Mouse (Mus musculus) neural tube, embryonic 14.5 days (tissue): ENCODE measurements around the gene Usp2. TPM values are rescaled to one million over a fixed set of nuclear protein-coding genes. Genes with fewer than 3 reads are reported as not detected.

Source experiments
- ATAC-seq: fragments of 200-750 bp; cut with Nextera tagmentation; 2 replicates; pipeline ENCODE4 v1.8.0; 2017; ENCODE audit warnings: low read depth, mild to moderate bottlenecking, moderate TSS enrichment, moderate library complexity
- H3K27ac ChIP-seq: fragments of 300-500 bp; sonication (generic); 2 replicates; pipeline ENCODE4 v1.5.1; 2014; ENCODE audit warnings: low read depth, mild to moderate bottlenecking, control low read depth, low read length, moderate library complexity, mixed read lengths
- H3K27me3 ChIP-seq: fragments of 300-500 bp; sonication (generic); 2 replicates; pipeline ENCODE4 v1.6.1; 2014; ENCODE audit warnings: low read length; ENCODE audit not compliant: control insufficient read depth, insufficient read depth
- H3K36me3 ChIP-seq: fragments of 300-500 bp; sonication (generic); 2 replicates; pipeline ENCODE4 v1.6.1; 2014; ENCODE audit warnings: low read length, mixed read lengths; ENCODE audit not compliant: control insufficient read depth, insufficient read depth
- H3K4me1 ChIP-seq: fragments of 300-500 bp; sonication (generic); 2 replicates; pipeline ENCODE4 v1.6.1; 2014; ENCODE audit warnings: low read length; ENCODE audit not compliant: control insufficient read depth, insufficient read depth
- H3K4me2 ChIP-seq: fragments of 300-500 bp; sonication (generic); 2 replicates; pipeline ENCODE4 v1.6.1; 2014; ENCODE audit warnings: mild to moderate bottlenecking, low read depth, low read length, control low read depth
- H3K4me3 ChIP-seq: fragments of 300-500 bp; sonication (generic); 2 replicates; pipeline ENCODE4 v1.5.1; 2014; ENCODE audit warnings: low read depth, low read length, control low read depth, mixed read lengths
- H3K9ac ChIP-seq: fragments of 300-500 bp; sonication (generic); replicated peaks from 2 replicates; pipeline ENCODE4 v1.6.1; 2014; ENCODE audit warnings: low read depth, mild to moderate bottlenecking, control low read depth, low read length, mixed read lengths
- H3K9me3 ChIP-seq: fragments of 300-500 bp; sonication (generic); 2 replicates; pipeline ENCODE4 v1.6.1; 2016; ENCODE audit warnings: low read length; ENCODE audit not compliant: control insufficient read depth
- WGBS: fragments of 180-500 bp; shearing (Covaris S2); extraction: QIAGEN DNeasy Blood & Tissue Kit; methylation state at CpG from one replicate; pipeline ENCODE4 v1.1.7; 2014; 5-methylcytosine and 5-hydroxymethylcytosine counted together
- polyA plus RNA-seq: library from polyadenylated mRNA; unstranded; fragments of >200 nt; fragmentation: Nextera tagmentation; extraction: Ambion mirVana; gene quantifications from 2 replicates; pipeline ENCODE4 v1.2.1, GENCODE M21; 2014

The Usp2 gene
- polyA plus RNA-seq, 1 experiment from 2014 or later, result 11.7 TPM

DNA sequence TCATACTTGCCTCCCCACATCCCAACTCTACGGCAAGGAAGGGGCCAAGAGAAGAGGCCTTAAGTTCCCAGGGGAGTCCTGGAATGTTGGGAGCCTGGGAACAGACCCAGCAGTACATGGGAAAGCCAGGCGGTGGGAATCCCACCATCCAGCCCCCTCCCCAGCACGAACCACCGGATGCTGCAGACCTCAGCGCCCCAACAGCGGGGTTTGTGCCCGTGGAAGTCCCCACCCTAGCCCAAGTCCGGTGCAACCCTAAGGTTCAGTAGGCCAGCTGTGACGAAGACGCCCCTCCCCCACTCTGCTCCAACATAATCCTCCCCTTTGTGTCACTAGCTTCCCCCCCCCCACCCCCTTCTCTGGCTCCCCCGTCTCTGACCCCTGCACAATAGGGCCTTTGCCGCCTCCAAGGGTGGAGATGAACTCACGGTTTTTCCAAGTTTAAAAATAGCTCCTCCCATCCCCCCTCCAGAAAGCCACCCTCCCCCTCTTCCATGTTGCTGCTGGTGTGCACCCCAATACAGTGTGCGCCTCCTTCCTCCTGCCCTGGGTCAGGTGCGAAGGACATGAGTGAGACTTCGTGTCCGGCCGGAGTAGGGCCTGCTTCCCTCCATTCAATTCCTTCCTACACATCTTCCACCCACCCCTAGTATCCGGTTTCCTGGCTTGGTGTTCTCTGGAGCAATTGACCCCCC, 63.9 kb downstream of the Usp2 start:
- Histone ChIP-seq H3K36me3 (no peaks in the 10 kb centered on the region), H3K4me1 (peaks cover 19% of the 10 kb centered on the region), H3K27me3 (peaks cover 27% of the 10 kb centered on the region), H3K9ac (0 out of 2 replicates have a peak overlapping the region, but pooled peaks have one; percentile 46), H3K27ac (peak overlapping the region; percentile 34), H3K4me3 (no peak overlapping the region), H3K4me2 (peak overlapping the region; percentile 53), H3K9me3 (no peaks in the 10 kb centered on the region)
- 16% methylated on average over 19 of the region's 19 CpGs for WGBS
- ATAC-seq, result peak; percentile 11; the same call in 1 of the 2 replicates

DNA sequence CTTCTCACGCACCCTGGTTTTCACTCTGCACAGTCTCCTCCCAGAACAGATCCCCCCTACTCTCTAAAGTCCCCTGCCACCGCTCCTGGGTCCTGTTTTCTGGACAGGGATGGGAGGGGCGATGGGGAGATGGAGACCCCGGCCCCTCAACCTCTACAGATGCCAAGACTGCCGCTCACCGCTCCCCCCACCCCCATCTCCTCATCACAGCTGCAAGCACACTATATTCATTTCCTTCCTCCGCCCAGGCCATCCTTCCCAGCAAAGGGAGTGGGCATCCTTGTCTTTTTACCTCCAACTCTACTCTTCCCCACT, 64.4 kb downstream of the Usp2 start:
- WGBS, result 45% methylated on average over 7 of the region's 7 CpGs
- no peak overlapping the region for H3K9ac ChIP-seq
- peaks cover 19% of the 10 kb centered on the region for H3K4me1 ChIP-seq
- no peaks in the 10 kb centered on the region for H3K9me3 ChIP-seq
- no peaks in the 10 kb centered on the region for H3K36me3 ChIP-seq
- peak overlapping the region; percentile 34; the same call in 1 of the 2 replicates for H3K27ac ChIP-seq
- H3K27me3 ChIP-seq, result peaks cover 29% of the 10 kb centered on the region
- ATAC-seq, result no peak
- no peak overlapping the region for H3K4me3 ChIP-seq
- peak overlapping the region; percentile 6; the same call in 1 of the 2 replicates for H3K4me2 ChIP-seq

DNA sequence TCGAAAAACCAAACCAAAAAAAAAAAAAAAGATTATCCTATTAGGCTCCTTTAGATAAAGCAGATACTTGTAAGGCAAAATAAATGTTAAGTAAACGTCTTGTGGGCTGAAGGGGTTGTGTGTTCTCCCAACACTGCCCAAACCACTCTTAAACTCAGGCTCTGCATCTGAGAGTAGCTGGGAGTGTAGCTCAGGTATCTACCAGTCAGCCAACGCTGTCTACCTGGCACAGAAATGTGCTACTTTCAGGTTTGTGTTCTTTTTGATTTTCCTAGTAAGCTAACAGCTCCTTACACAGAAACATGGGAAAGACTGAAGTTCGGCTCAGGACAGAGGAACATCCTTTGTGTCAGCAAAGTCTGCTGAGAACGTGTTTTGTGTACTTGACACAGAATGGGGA, 65.4 kb downstream of the Usp2 start:
- ATAC-seq, result no peak
- Histone ChIP-seq H3K4me1 (peaks cover 19% of the 10 kb centered on the region), H3K4me3 (no peak overlapping the region), H3K4me2 (no peak overlapping the region), H3K27me3 (peaks cover 29% of the 10 kb centered on the region), H3K36me3 (no peaks in the 10 kb centered on the region), H3K9ac (no peak overlapping the region), H3K9me3 (no peaks in the 10 kb centered on the region), H3K27ac (no peak overlapping the region)
- WGBS, result 68% methylated on average over 5 of the region's 5 CpGs

DNA sequence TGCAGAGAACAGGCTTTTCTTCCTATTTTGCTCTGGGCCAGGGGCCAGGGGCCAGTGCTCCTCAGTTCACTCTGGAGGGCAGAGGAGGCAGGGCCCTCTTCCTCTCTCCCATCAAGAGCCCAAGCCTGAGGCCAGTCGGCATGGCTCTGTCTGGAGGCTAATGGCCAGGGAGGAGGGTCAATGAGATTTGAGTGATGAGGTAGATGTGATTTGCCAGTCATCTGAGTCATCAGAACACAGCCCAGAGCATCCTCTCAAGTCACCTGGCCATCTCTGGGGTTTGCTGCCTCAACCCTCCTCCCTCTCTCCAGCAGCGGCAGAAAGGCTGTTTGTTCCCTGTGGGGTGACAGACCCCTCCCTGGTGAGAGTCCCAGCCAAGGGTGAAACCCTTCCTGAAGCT, 66.5 kb downstream of the Usp2 start:
- ATAC-seq, result no peak
- no peak overlapping the region for H3K27ac ChIP-seq
- H3K4me2 ChIP-seq, result peak overlapping the region; percentile 82; the same call in 1 of the 2 replicates
- H3K9ac ChIP-seq, result no peak overlapping the region
- peak overlapping the region; percentile 41; the same call in 1 of the 2 replicates for H3K4me3 ChIP-seq
- peaks cover 19% of the 10 kb centered on the region for H3K4me1 ChIP-seq
- H3K9me3 ChIP-seq, result no peaks in the 10 kb centered on the region
- H3K36me3 ChIP-seq, result no peaks in the 10 kb centered on the region
- peaks cover 29% of the 10 kb centered on the region for H3K27me3 ChIP-seq
- WGBS, result 0% methylated on average over 2 of the region's 2 CpGs

DNA sequence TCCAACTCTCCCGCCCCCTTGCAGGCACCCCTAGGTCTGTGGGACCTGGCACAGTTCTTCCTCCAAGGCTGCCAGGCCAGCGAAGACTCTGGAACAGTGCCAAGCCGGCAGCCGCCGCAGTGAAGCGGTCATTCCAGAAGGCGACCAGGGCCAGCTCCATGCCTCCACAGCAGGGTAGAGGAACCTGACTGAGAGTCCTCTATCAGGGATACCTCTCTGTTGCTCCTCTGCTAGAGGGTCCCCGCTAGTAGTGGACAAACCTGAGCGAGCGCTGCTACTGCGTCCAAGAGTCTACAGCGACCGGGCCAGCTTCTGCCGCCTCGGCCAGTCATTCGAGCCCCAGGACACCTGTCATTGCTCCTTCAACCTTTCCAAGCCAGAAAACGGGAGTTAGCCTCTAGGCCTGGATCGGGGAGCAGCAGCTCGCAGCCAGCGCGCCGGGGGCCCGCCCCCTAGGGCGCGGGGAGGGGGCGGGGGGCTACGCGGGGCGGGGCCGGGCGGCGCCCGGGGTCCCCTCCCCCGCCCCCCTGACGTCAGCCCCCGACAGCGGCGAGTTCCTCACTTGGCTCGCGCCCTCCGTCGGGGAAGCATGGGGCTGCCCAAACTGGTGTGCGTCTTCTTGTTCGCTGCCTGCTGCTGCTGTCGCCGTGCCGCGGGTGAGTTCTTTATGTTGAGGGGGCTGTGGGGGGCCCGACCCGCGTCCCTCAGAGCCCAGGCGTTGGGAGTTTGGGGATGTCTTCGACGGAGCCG, 67.5 kb downstream of the Usp2 start, which contains the start of gene Mcam:
Mcam (plus strand) TSS at position 369 of the 750 bp plus-strand sequence.
- Histone ChIP-seq H3K4me1 (peaks cover 19% of the 10 kb centered on the region), H3K27me3 (peaks cover 29% of the 10 kb centered on the region), H3K27ac (peak within 1 kb of the TSS; percentile 12; the same call in 1 of the 2 replicates), H3K4me3 (peak within 1 kb of the TSS; percentile 41), H3K9ac (peak within 1 kb of the TSS; percentile 53), H3K36me3 (no peaks in the 10 kb centered on the region), H3K4me2 (peak within 1 kb of the TSS; percentile 82), H3K9me3 (no peaks in the 10 kb centered on the region)
- peak; percentile 29; the same call in 1 of the 2 replicates for ATAC-seq
- WGBS, result 1% methylated on average over 45 of the region's 55 CpGs

DNA sequence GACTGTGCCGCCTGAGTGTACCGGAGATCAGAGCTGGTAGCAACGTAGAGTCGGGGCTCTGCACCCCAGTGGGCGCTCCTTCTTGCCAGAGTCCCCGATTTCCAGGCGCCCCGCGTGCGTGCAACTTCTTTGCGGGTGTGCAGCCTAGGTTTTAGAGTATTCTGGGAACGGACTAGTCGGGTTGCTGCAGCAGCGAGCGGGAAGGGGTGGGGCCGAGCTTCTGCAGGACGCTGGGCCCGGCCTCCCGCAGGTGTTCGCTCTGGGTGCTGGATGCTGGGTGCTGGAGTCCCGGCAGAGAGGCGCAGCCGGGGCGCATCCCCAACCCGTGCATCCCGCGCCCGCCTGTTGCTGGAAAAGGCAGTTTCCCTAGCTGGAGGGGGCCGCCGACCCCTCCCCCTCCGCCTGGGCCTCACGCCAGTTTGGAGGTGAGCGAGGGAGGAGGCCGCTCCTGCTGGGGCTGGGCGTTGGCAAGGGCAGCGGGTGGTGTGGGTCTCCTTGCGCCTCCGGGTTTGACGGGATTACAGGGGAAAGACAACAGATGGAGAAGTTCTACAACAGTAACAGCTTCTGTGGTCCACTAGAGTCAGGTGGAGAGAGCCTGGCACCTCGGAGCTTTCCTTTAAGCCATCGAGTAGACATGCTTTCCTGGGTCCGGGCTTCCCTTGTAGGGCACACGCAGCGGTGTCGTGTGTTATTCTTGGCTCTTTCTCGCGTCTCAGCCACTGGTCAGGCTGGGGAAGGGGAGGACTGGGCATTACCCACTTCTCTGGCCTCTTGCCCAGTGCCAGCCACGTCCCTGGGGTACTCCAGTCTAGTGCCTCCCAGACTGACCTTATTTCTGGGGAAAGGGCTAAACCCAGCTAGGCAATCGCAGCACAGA, 68.3 kb downstream of the Usp2 start:
- H3K4me2 ChIP-seq, result peak overlapping the region; percentile 82
- H3K27me3 ChIP-seq, result peaks cover 29% of the 10 kb centered on the region
- H3K9me3 ChIP-seq, result no peaks in the 10 kb centered on the region
- ATAC-seq, result peak; percentile 28
- 2% methylated on average over 48 of the region's 49 CpGs for WGBS
- H3K36me3 ChIP-seq, result no peaks in the 10 kb centered on the region
- H3K9ac ChIP-seq, result peak overlapping the region; percentile 53
- H3K27ac ChIP-seq, result no peak overlapping the region; the same call in none of the 2 replicates
- peaks cover 15% of the 10 kb centered on the region for H3K4me1 ChIP-seq
- peak overlapping the region; percentile 41 for H3K4me3 ChIP-seq

DNA sequence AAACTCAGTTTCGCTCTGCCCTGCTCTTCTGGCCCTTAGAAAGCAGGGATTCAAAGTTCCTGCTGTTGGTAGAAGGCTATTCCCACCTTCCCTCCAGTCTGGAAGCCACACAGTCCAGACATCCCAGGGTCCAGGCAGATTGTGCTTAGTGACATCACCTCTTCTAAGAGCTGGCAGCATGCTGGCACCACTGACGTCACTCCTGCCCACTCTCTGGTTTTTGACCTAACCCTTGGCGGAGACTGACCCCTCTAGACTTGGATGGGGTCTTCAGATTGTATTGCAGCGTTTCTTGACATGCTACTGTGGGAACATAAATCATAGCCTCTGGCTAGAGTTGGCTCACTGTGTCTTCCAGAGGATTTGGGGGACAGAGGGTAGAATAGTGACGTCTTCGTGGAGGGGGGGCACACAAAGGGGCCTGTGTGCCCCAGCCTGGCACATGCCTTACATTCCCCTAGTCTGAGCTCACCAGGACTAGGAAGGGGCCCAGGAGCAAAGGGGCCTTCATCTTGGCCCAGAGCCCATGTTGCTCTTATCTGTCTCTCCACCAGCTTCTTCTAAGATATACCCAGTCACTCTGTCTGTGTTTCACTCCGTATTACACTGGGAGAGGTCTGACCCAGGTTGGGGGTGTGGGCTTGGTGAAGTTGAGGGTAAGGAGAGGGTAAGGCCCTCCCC, 69.0 kb downstream of the Usp2 start:
- Histone ChIP-seq H3K4me1 (peaks cover 13% of the 10 kb centered on the region), H3K27ac (no peak overlapping the region; the same call in 1 of the 2 replicates)
- 50% methylated on average over 7 of the region's 7 CpGs for WGBS

DNA sequence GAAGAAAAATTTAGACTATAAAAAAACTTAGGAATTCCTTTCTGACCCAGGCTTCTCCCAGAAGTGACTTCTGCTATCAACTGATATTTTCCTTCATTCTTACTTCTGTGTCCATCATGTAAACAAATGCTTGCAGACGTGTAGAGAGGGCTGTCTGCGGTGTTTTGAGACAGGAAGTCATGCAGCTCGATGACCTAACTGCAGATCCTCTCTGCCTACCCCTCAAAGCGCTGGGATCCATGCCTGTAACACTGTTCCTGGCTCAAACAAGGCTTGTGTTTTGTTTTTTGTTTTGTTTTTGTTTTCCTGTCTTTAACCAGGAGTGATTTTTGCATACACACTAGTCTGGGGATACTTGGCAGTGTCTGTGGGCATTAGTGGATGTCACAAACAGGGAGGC, 71.0 kb downstream of the Usp2 start:
- Histone ChIP-seq H3K36me3 (0 out of 2 replicates have a peak, but pooled peaks cover 7% of the 10 kb centered on the region), H3K9ac (no peak overlapping the region), H3K4me1 (peaks cover 13% of the 10 kb centered on the region), H3K9me3 (no peaks in the 10 kb centered on the region), H3K27ac (no peak overlapping the region), H3K4me2 (no peak overlapping the region), H3K4me3 (no peak overlapping the region), H3K27me3 (peaks cover 23% of the 10 kb centered on the region)
- WGBS, result 83% methylated on average over 4 of the region's 4 CpGs
- no peak for ATAC-seq

More for the DNA sequence above, 69.0 kb downstream of the Usp2 start:
- H3K4me3 ChIP-seq, result peak overlapping the region; percentile 41
- no peak overlapping the region; the same call in 1 of the 2 replicates for H3K9ac ChIP-seq
- ATAC-seq, result peak; percentile 21; the same call in 1 of the 2 replicates
- H3K36me3 ChIP-seq, result no peaks in the 10 kb centered on the region
- peaks cover 29% of the 10 kb centered on the region for H3K27me3 ChIP-seq
- no peaks in the 10 kb centered on the region for H3K9me3 ChIP-seq
- H3K4me2 ChIP-seq, result peak overlapping the region; percentile 82
